Mouse (Mus musculus): ENCODE data around the gene Cyp4a12b. TPM values are rescaled to one million over a fixed set of nuclear protein-coding genes. Genes with fewer than 3 reads are reported as not detected.

Gene Cyp4a12b
- polyA plus RNA-seq, 1 experiment from 2014 or later: not detected

Other genes with a start within 250 kb of the Cyp4a12b start
- gene Cyp4a29, start 169.5 kb upstream of the Cyp4a12b start, polyA plus RNA-seq (2015; fragmentation: Nextera tagmentation; extraction: Ambion mirVana): not detected in 2 replicates
- 0.03 TPM in 1 of 2 replicates, not detected in the other for gene Cyp4a12a, start 112.6 kb upstream of the Cyp4a12b start, polyA plus RNA-seq (2015; fragmentation: Nextera tagmentation; extraction: Ambion mirVana)
- gene Cyp4a30b, start 41.0 kb downstream of the Cyp4a12b start, polyA plus RNA-seq (2015; fragmentation: Nextera tagmentation; extraction: Ambion mirVana): not detected in 2 replicates
- not detected in 2 replicates for gene Cyp4a14, start 84.5 kb downstream of the Cyp4a12b start, polyA plus RNA-seq (2015; fragmentation: Nextera tagmentation; extraction: Ambion mirVana)
- gene Cyp4a10, start 106.6 kb downstream of the Cyp4a12b start, polyA plus RNA-seq (2015; fragmentation: Nextera tagmentation; extraction: Ambion mirVana): not detected in 2 replicates
- gene Cyp4a31, start 152.0 kb downstream of the Cyp4a12b start, polyA plus RNA-seq (2015; fragmentation: Nextera tagmentation; extraction: Ambion mirVana): 0.32 and 1.1 TPM in 2 replicates
- gene Cyp4a32, start 189.3 kb downstream of the Cyp4a12b start, polyA plus RNA-seq (2015; fragmentation: Nextera tagmentation; extraction: Ambion mirVana): not detected in 2 replicates
- 3.7 and 3.8 TPM in 2 replicates for gene Cyp4b1, start 236.1 kb downstream of the Cyp4a12b start, polyA plus RNA-seq (2015; fragmentation: Nextera tagmentation; extraction: Ambion mirVana)